Mouse (Mus musculus): ENCODE results near the gene Map10.

GRCm38 (mm10) chr8:125711514-125711913, 41.9 kb downstream of the Map10 start:
- TF ChIP-seq CTCF (conservative IDR thresholded peaks at IDR 0.05; ENCODE audit: insufficient read depth, insufficient read length, low read depth, low read length) = no peak
- TF ChIP-seq POLR2A (IDR thresholded peaks at IDR 0.05; ENCODE audit: low read depth, low read length) = no peak

All from kidney, adult 2 months (tissue).